Comparison of ENCODE assay signal across 23 mouse cellular contexts in the genomic region with DNA sequence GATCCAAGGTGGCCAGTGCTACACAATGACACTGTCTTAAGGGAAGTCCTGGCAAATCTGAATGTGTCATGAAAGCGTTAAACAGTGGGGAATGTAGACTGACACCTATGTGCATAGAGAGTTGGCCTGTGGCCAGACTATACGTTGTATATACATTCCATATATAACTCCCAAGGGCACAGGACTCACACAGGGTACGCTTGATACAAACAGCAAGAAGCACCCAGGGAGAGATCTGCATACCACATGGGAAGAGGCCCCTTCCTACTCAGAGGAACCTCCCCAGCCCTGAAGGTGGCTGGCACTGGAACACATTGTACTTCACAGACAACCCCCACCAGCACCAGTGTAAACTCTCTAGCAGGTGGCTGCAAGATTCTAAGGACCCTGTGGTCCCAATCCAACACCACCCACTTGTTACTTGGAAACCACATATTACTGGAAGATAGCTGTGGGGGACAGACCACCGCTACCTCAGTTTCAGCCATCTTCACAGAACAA. TPM values are rescaled to one million over a fixed set of nuclear protein-coding genes. Genes with fewer than 3 reads are reported as not detected.
DNase-seq lines count a peak whose midpoint lies in the region; ATAC-seq and TF ChIP-seq lines count a peak whose summit lies in the region.
"Had no signal": no experiment of that assay in that cellular context is flagged by ENCODE, and none has a peak within 500 bp of the region (broad histone marks: within the 10 kb centered on the region; RNA-seq: fewer than 3 reads in every experiment).

No protein-coding gene starts in this region.

- TF ChIP-seq POLR2A in limb, embryonic 14.5 days (IDR thresholded peaks at IDR 0.05; ENCODE audit: borderline replicate concordance, extremely low read depth, insufficient read depth, insufficient read length): no peak
- TF ChIP-seq POLR2A in cerebellum, adult 2 months (IDR thresholded peaks at IDR 0.05; ENCODE audit: borderline replicate concordance, insufficient read depth, low read length): no peak

- H3K4me1 ChIP-seq in megakaryocyte, embryonic 14.5 days: peaks cover 91% of the 10 kb centered on the region
- no peaks in the 10 kb centered on the region for H3K4me1 ChIP-seq in limb, embryonic 14.5 days (ENCODE audit: control insufficient read depth, insufficient read depth, low read length)
- H3K4me1 ChIP-seq in hindbrain, embryonic 12.5 days: no peaks in the 10 kb centered on the region
- H3K4me1 ChIP-seq in cerebellum, adult 2 months (ENCODE audit: control insufficient read depth, insufficient read depth, low read length): no peaks in the 10 kb centered on the region
- H3K4me1 ChIP-seq: heart, embryonic 15.5 days; midbrain, embryonic 15.5 days had no signal

- H3K4me3 ChIP-seq in megakaryocyte, embryonic 14.5 days (replicated peaks): peak overlapping the region; percentile 5
- no peak overlapping the region for H3K4me3 ChIP-seq in limb, embryonic 14.5 days (replicated peaks; ENCODE audit: low read length)
- H3K4me3 ChIP-seq in hindbrain, embryonic 12.5 days: no peak overlapping the region
- H3K4me3 ChIP-seq in cerebellum, adult 2 months (replicated peaks; ENCODE audit: insufficient read depth, low read depth, low read length): no peak overlapping the region
- H3K4me3 ChIP-seq: embryonic facial prominence, embryonic 13.5 days; heart, embryonic 15.5 days; hindbrain, embryonic 10.5 days; midbrain, embryonic 15.5 days had no signal

- DNase-seq in limb, embryonic 14.5 days (ENCODE audit: low spot score): peak; percentile 3
- peak; percentile 34 for DNase-seq in naive thymus-derived CD4-positive, alpha-beta T cell, adult 2 months (ENCODE audit: low read depth)
- no peak for DNase-seq in cerebellum, adult 2 months
- DNase-seq in urinary bladder, postnatal 14 days (ENCODE audit: low spot score): no peak
- DNase-seq: adrenal gland, postnatal 14 days; cerebellum, adult 18-20 months; heart, adult 18-20 months; kidney, adult 9 months; kidney, postnatal 36 days had no signal

- H3K9ac ChIP-seq in limb, embryonic 14.5 days (ENCODE audit: low read depth, low read length, severe bottlenecking): no peak overlapping the region
- no peak overlapping the region for H3K9ac ChIP-seq in hindbrain, embryonic 12.5 days
- H3K9ac ChIP-seq: embryonic facial prominence, embryonic 13.5 days; heart, embryonic 15.5 days; liver, embryonic 14.5 days; midbrain, embryonic 15.5 days had no signal

- no peaks in the 10 kb centered on the region for H3K9me3 ChIP-seq in megakaryocyte, embryonic 14.5 days
- H3K9me3 ChIP-seq in limb, embryonic 14.5 days (ENCODE audit: control insufficient read depth, low read length): no peaks in the 10 kb centered on the region
- no peaks in the 10 kb centered on the region for H3K9me3 ChIP-seq in hindbrain, embryonic 12.5 days (replicated peaks)
- H3K9me3 ChIP-seq: embryonic facial prominence, embryonic 13.5 days; heart, embryonic 15.5 days; hindbrain, embryonic 10.5 days; midbrain, embryonic 15.5 days had no signal

- ATAC-seq in megakaryocyte, adult 5-6 weeks (ENCODE audit: poor library complexity, severe bottlenecking): no peak
- no peak for ATAC-seq in limb, embryonic 14.5 days (ENCODE audit: low FRiP score, low read depth)
- ATAC-seq in hindbrain, embryonic 12.5 days (ENCODE audit: low FRiP score): no peak
- ATAC-seq: midbrain, embryonic 15.5 days had no signal

- H3K27ac ChIP-seq in limb, embryonic 14.5 days (replicated peaks; ENCODE audit: low read depth, low read length): no peak overlapping the region
- no peak overlapping the region for H3K27ac ChIP-seq in hindbrain, embryonic 12.5 days
- no peak overlapping the region for H3K27ac ChIP-seq in cerebellum, adult 2 months (ENCODE audit: insufficient read depth, low read length)
- H3K27ac ChIP-seq: embryonic facial prominence, embryonic 13.5 days; heart, embryonic 15.5 days; hindbrain, embryonic 10.5 days; liver, embryonic 14.5 days; midbrain, embryonic 15.5 days had no signal

- WGBS in limb, embryonic 14.5 days: 49% methylated on average over 4 of the region's 4 CpGs
- WGBS in hindbrain, embryonic 12.5 days: 80% methylated on average over 4 of the region's 4 CpGs
- WGBS in cerebellum, adult 2 months: 72% methylated on average over 4 of the region's 4 CpGs

- TF ChIP-seq CTCF in cerebellum, adult 2 months (IDR thresholded peaks at IDR 0.05; ENCODE audit: borderline replicate concordance, insufficient read depth, low read depth, low read length): no peak

- peaks cover 95% of the 10 kb centered on the region for H3K36me3 ChIP-seq in megakaryocyte, embryonic 14.5 days (replicated peaks; ENCODE audit: low read length)
- no peaks in the 10 kb centered on the region for H3K36me3 ChIP-seq in limb, embryonic 14.5 days (ENCODE audit: control insufficient read depth, insufficient read depth, low read length)
- no peaks in the 10 kb centered on the region for H3K36me3 ChIP-seq in hindbrain, embryonic 12.5 days
- H3K36me3 ChIP-seq: embryonic facial prominence, embryonic 13.5 days; heart, embryonic 15.5 days; hindbrain, embryonic 10.5 days; midbrain, embryonic 15.5 days had no signal

- no peaks in the 10 kb centered on the region for H3K27me3 ChIP-seq in megakaryocyte, embryonic 14.5 days (replicated peaks)
- H3K27me3 ChIP-seq in limb, embryonic 14.5 days (ENCODE audit: control insufficient read depth, insufficient read depth, low read length): no peaks in the 10 kb centered on the region
- no peaks in the 10 kb centered on the region for H3K27me3 ChIP-seq in hindbrain, embryonic 12.5 days
- no peaks in the 10 kb centered on the region for H3K27me3 ChIP-seq in cerebellum, adult 2 months (ENCODE audit: control insufficient read depth, insufficient read depth, low read length)
- H3K27me3 ChIP-seq: embryonic facial prominence, embryonic 13.5 days; heart, embryonic 15.5 days; midbrain, embryonic 15.5 days had no signal

- H3K4me2 ChIP-seq in limb, embryonic 14.5 days (replicated peaks; ENCODE audit: low read depth, low read length, severe bottlenecking): no peak overlapping the region
- H3K4me2 ChIP-seq in hindbrain, embryonic 12.5 days (replicated peaks): no peak overlapping the region
- H3K4me2 ChIP-seq: embryonic facial prominence, embryonic 13.5 days; heart, embryonic 15.5 days; midbrain, embryonic 15.5 days had no signal

RNA-seq across cellular contexts. Expression of gene Ubash3a, which starts 15.2 kb away (rescaled TPM):
- 45.2 and 56.2 TPM in 2 replicates for polyA plus RNA-seq in megakaryocyte, embryonic 14.5 days (2012; ENCODE audit: insufficient read depth, low replicate concordance)
- 2.6 and 6.2 TPM in 2 replicates for total RNA-seq in megakaryocyte, adult 5-6 weeks (2015)
- total RNA-seq in megakaryocyte, adult 5-6 weeks (2017): 3.9 and 5.0 TPM in 2 replicates
- polyA plus RNA-seq in limb, embryonic 14.5 days (2012; rRNA removed): 0.30 and 0.35 TPM in 2 replicates
- 0.37 and 0.51 TPM in 2 replicates for polyA plus RNA-seq in limb, embryonic 14.5 days (2014; fragmentation: Nextera tagmentation; extraction: Ambion mirVana)
- 0.65 TPM in 1 of 2 replicates, not detected in the other for polyA plus RNA-seq in hindbrain, embryonic 12.5 days (2016; fragmentation: Nextera tagmentation; extraction: Ambion mirVana)
- not detected in 2 replicates for polyA plus RNA-seq in cerebellum, adult 2 months (2012; rRNA removed)
- total RNA-seq: gastrocnemius, adult 8-10 months; left cerebral cortex, postnatal 14 days had no signal
- polyA plus RNA-seq: cortical plate, adult 2 months; midbrain, embryonic 15.5 days had no signal

RNA-seq across cellular contexts. Expression of gene Tmprss3, which starts 24.1 kb away (rescaled TPM):
- 0.10 TPM in 1 of 2 replicates, not detected in the other for polyA plus RNA-seq in megakaryocyte, embryonic 14.5 days (2012; ENCODE audit: insufficient read depth, low replicate concordance)
- total RNA-seq in megakaryocyte, adult 5-6 weeks (2015): 0.23 and 0.56 TPM in 2 replicates
- total RNA-seq in megakaryocyte, adult 5-6 weeks (2017): 0.16 and 0.26 TPM in 2 replicates
- 0.03 and 0.06 TPM in 2 replicates for polyA plus RNA-seq in limb, embryonic 14.5 days (2012; rRNA removed)
- polyA plus RNA-seq in limb, embryonic 14.5 days (2014; fragmentation: Nextera tagmentation; extraction: Ambion mirVana): not detected in 2 replicates
- polyA plus RNA-seq in hindbrain, embryonic 12.5 days (2016; fragmentation: Nextera tagmentation; extraction: Ambion mirVana): 0.12 TPM in 1 of 2 replicates, not detected in the other
- polyA plus RNA-seq in cerebellum, adult 2 months (2012; rRNA removed): 0.64 and 0.67 TPM in 2 replicates
- total RNA-seq: adrenal gland, postnatal 14 days; gastrocnemius, adult 8-10 months; heart, adult 18-20 months; layer of hippocampus, postnatal 25 days had no signal
- polyA plus RNA-seq: embryonic facial prominence, embryonic 13.5 days; heart, embryonic 15.5 days; hindbrain, embryonic 10.5 days; small intestine, adult 2 months had no signal

RNA-seq across cellular contexts. Expression of gene Rsph1, which starts 54.3 kb away (rescaled TPM):
- polyA plus RNA-seq in megakaryocyte, embryonic 14.5 days (2012; ENCODE audit: insufficient read depth, low replicate concordance): 0.12 TPM in 1 of 2 replicates, not detected in the other
- 0.36 TPM in 2 replicates for total RNA-seq in megakaryocyte, adult 5-6 weeks (2015)
- total RNA-seq in megakaryocyte, adult 5-6 weeks (2017): 0.66 and 1.1 TPM in 2 replicates
- 0.13 and 0.33 TPM in 2 replicates for polyA plus RNA-seq in limb, embryonic 14.5 days (2012; rRNA removed)
- polyA plus RNA-seq in limb, embryonic 14.5 days (2014; fragmentation: Nextera tagmentation; extraction: Ambion mirVana): 0.18 and 0.51 TPM in 2 replicates
- 6.9 and 8.2 TPM in 2 replicates for polyA plus RNA-seq in hindbrain, embryonic 12.5 days (2016; fragmentation: Nextera tagmentation; extraction: Ambion mirVana)
- 2.7 and 3.7 TPM in 2 replicates for polyA plus RNA-seq in cerebellum, adult 2 months (2012; rRNA removed)

RNA-seq across cellular contexts. Expression of gene Tff1, which starts 57.8 kb away (rescaled TPM):
- not detected in 2 replicates for polyA plus RNA-seq in megakaryocyte, embryonic 14.5 days (2012; ENCODE audit: insufficient read depth, low replicate concordance)
- not detected in 2 replicates for total RNA-seq in megakaryocyte, adult 5-6 weeks (2015)
- not detected in 2 replicates for total RNA-seq in megakaryocyte, adult 5-6 weeks (2017)
- not detected in 2 replicates for polyA plus RNA-seq in limb, embryonic 14.5 days (2012; rRNA removed)
- not detected in 2 replicates for polyA plus RNA-seq in limb, embryonic 14.5 days (2014; fragmentation: Nextera tagmentation; extraction: Ambion mirVana)
- not detected in 2 replicates for polyA plus RNA-seq in hindbrain, embryonic 12.5 days (2016; fragmentation: Nextera tagmentation; extraction: Ambion mirVana)
- not detected in 2 replicates for polyA plus RNA-seq in cerebellum, adult 2 months (2012; rRNA removed)
- total RNA-seq: adrenal gland, postnatal 14 days; gastrocnemius, adult 8-10 months; heart, adult 18-20 months; layer of hippocampus, postnatal 25 days; left cerebral cortex, postnatal 14 days had no signal
- polyA plus RNA-seq: cortical plate, adult 2 months; embryonic facial prominence, embryonic 13.5 days; heart, embryonic 15.5 days; hindbrain, embryonic 10.5 days; liver, embryonic 14.5 days; midbrain, embryonic 15.5 days; urinary bladder, adult 2 months had no signal

Comparison
In these comparisons a context has a peak if more than half of its experiments do, and no peak if none do; other contexts are left out.
1. DNase-seq: peak in limb, embryonic 14.5 days (single experiment) and naive thymus-derived CD4-positive, alpha-beta T cell, adult 2 months (single experiment); none in cerebellum, adult 2 months (0 of 2) and urinary bladder, postnatal 14 days (single experiment).
2. RNA of gene Ubash3a, which starts 15.2 kb away (polyA plus RNA-seq): 45.2 to 56.2 TPM in megakaryocyte, embryonic 14.5 days; 0.30 to 0.51 TPM in limb, embryonic 14.5 days, 0.65 TPM in hindbrain, embryonic 12.5 days and not detected in cerebellum, adult 2 months; every median in the first group is over 10 times any median in the second.